Mouse (Mus musculus): Measurements from ENCODE around the gene Tmem160. TPM values are rescaled to one million over a fixed set of nuclear protein-coding genes. Genes with fewer than 3 reads are reported as not detected.

The Tmem160 gene
- total RNA-seq, 1 experiment from 2014 or later, result 16.1 TPM

DNA sequence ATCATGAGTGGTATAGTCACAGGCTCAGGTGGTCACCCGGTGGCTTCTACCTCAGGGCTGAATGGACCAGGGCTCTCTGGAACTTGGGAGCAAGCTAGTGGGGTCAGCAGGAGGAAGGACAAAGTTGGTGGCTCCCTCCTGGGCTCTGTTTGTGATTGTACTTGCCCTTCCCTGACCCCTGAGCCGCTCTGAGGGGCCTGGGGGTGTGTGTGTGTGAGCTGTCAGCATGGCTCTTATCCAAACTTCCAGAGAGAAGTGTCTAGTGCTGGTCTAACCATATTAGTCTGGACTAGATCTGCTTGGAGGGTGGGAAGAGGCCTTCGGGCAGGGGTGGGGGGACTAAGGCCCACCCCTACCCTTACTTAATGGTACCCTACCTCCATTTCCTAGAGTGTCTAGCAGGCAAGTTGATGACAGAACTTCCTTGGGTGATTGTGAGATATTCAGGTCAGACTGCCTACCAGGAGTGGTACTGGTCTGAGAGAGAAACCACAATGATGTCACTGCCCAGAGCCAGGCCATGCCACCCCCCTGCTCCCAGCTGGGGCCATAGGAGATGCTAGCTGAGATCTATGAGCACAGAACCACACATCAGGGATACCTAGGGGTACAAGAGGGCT, 19.1 kb upstream of the Tmem160 start:
- no peak for ATAC-seq (replicated peaks; ENCODE audit: insufficient number of reproducible peaks, low FRiP score, low TSS enrichment, poor library complexity, severe bottlenecking)

DNA sequence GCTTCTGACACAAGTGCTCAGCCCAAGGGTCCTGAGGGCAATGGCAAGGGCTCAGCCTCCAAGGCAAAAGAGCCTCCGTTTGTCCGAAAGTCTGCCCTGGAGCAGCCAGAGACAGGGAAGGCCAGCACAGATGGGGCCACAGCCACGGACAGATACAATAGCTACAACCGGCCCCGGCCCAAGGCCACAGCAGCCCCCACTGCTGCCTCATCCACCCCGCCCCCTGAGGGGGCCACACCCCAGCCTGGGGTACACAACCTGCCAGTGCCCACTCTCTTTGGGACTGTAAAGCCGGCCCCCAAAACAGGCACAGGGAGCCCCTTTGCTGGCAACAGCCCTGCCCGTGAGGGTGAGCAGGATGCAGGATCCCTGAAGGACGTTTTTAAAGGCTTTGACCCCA, 17.5 kb upstream of the Tmem160 start:
- ATAC-seq (replicated peaks; ENCODE audit: insufficient number of reproducible peaks, low FRiP score, low TSS enrichment, poor library complexity, severe bottlenecking), result no peak

DNA sequence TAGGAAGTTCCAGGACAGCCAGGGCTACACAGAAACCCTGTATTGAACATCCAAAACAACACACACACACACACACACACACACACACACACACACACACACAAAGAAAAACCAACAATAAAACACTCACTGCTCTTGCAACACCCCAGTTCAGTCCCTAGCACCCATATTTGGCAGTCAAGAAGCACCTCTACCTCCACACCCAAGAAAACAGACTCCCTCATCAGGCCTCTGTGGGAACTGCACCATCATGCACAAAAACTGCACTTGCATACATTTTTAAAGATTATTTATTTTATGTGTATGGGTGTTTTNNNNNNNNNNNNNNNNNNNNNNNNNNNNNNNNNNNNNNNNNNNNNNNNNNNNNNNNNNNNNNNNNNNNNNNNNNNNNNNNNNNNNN, 11.3 kb upstream of the Tmem160 start:
- ATAC-seq (replicated peaks; ENCODE audit: insufficient number of reproducible peaks, low FRiP score, low TSS enrichment, poor library complexity, severe bottlenecking), result 0 out of 2 replicates have a peak, but pooled peaks have one; percentile 59

DNA sequence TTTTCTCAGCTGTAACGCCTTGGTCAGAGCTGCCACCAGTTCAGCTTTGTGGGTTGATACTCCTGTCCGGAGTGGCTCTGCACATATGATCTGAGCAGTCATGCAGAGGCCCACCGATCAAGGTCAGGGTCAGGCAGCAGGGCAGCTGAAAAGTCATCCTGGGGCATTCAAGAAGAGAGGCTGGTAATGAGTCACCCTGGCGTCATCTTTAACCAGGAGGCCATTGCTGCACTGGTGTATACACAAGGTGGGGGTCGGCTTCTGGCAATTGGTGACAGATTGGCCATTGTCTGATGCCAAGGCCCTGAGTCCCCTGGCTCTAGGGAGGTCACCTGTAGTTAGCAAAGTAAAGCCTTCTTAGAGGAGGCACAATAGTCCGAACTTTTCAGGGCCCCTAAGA, 923 bp upstream of the Tmem160 start:
- ATAC-seq (replicated peaks; ENCODE audit: insufficient number of reproducible peaks, low FRiP score, low TSS enrichment, poor library complexity, severe bottlenecking), result no peak

DNA sequence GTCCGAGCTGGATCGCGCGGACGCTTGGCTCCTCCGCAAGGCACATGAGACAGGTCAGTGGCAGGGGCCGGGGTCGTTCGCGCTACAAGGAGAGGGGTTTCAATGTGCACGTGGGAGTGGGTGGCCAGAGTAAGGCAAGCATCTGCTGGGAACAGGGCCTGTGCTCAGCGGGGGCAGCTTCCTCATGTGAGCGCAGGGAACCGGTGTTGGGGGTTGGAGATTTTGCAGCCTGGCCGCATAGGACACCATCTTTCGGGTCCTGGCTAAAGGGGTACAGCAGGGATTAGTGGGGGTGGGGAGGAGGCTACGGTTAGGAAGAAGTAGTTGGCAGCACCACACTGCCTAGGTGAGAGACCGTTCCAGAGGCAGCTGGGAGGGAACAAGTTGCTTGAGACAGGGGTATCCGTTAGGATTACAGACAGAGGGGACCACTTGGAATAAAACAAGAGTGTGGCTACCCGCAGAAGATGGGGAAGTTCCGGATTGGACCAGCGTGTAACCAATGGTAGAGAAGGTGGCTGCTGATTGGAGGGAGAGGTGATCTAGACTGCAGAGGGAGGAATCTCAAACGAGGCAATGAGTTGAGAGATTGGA, 636 bp downstream of the Tmem160 start:
- peak; percentile 44 for ATAC-seq (replicated peaks; ENCODE audit: insufficient number of reproducible peaks, low FRiP score, low TSS enrichment, poor library complexity, severe bottlenecking)

DNA sequence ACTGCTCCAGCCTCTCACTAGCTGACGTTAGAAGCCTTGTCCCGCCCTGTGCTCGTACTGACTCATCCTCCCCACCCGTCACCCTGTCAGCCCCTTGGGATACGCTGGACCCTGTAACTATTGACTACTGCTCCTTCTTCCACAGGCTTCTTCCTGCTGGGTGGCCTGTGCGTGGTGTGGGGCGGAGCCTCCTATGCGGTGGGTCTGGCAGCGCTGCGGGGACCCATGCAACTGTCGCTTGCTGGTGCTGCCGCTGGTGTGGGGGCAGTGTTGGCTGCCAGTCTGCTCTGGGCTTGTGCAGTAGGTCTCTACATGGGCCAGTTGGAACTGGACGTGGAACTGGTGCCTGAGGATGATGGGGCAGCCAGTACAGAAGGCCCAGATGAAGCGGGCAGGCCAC, 2.4 kb downstream of the Tmem160 start:
- ATAC-seq (replicated peaks; ENCODE audit: insufficient number of reproducible peaks, low FRiP score, low TSS enrichment, poor library complexity, severe bottlenecking), result no peak

DNA sequence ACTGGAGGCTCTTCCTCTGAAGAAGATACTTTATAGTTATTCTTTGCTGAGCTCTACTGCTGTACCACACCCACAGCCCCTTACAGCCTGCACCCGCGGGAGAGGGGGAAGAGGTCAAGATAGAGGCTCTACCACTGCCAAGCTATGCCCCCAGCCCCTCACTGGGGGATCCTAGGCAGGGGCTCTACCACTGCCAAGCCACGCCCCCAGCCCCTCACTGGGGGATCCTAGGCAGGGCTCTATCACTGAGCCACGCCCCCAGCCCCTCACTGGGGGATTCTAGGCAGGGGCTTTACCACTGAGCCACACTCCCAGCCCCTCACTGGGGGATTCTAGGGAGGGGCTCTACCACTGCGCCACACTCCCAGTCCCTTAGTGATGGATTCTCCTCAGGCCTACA, 3.7 kb downstream of the Tmem160 start:
- no peak for ATAC-seq (replicated peaks; ENCODE audit: insufficient number of reproducible peaks, low FRiP score, low TSS enrichment, poor library complexity, severe bottlenecking)

DNA sequence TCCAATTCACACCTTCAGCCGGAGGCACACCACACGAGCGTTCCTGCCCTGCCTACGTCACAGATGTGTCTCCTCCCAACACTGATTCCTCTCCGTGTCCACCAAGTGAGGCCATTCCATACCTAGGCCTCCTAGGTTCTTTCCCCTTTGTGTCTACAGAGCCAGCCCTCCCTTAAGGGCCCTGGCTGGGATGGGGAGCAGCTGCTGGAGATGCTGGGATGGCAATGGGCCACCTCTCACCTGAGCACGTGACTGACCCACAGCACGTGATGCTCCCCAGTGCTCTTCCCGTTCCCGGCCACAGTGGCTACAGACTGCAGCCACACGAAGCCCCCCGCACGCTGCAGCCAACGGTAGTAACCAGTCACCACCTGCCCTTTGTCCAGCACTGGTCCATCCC, 8.0 kb downstream of the Tmem160 start:
- no peak for ATAC-seq (replicated peaks; ENCODE audit: insufficient number of reproducible peaks, low FRiP score, low TSS enrichment, poor library complexity, severe bottlenecking)

DNA sequence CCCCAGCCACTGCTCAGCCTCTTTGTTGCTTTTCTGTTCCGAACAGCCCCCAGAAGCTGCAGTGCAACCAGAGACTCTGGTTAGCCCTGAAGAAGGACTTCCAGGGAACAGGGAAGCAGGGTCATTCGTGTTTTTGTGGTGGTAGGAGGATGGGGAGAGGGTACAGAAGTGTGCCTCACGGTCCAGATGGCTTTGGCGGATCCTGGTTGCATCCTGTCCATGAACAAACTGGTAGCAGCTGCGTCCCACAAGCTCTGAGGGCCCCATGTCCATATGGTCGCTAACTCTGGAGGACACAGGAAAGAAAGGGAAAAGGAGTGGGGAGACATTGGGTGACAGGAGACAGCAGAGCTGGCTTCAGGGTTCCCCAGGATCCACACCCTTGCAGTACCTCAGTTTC, 8.6 kb downstream of the Tmem160 start:
- ATAC-seq (replicated peaks; ENCODE audit: insufficient number of reproducible peaks, low FRiP score, low TSS enrichment, poor library complexity, severe bottlenecking), result no peak

DNA sequence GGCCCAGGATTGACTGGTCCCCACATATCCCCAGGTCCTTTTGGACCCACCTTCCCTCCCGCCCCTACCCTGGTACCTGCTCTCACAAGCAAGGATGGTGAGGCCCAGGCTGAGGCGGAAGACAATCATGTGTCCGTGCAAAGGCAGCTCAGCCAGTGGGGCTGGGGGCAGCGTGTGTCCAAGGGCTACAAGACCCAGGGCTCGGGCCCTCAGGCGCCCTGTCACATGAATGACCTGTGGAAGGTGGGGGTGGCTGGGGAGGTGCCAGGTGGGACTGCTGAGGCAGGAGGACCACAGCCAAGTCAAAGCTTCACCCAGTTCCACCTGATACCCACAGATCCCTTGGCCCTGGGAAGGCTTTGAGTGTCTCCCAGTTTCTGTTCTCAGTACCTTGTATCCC, 9.1 kb downstream of the Tmem160 start:
- ATAC-seq (replicated peaks; ENCODE audit: insufficient number of reproducible peaks, low FRiP score, low TSS enrichment, poor library complexity, severe bottlenecking), result no peak

DNA sequence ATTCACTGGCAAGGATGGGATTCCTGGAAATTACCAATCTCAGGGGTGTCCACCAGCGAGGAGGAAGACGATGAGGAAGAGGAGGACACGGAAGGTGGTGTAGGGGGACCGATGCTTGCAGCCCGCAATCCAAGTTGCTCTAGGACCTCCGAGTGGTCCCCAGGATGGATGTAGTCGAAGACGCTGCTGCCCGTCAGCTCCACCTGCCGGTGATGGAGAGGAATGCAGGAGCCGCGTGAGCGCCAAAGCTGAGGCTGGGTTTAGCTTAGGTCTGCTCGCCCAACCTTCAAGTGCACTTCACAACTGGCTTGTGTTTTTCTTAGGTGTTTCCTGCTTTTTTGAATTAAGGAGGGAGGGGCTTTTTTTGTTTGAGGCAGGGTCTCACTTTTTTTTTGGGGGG, 10.6 kb downstream of the Tmem160 start:
- peak; percentile 84 for ATAC-seq (replicated peaks; ENCODE audit: insufficient number of reproducible peaks, low FRiP score, low TSS enrichment, poor library complexity, severe bottlenecking)

DNA sequence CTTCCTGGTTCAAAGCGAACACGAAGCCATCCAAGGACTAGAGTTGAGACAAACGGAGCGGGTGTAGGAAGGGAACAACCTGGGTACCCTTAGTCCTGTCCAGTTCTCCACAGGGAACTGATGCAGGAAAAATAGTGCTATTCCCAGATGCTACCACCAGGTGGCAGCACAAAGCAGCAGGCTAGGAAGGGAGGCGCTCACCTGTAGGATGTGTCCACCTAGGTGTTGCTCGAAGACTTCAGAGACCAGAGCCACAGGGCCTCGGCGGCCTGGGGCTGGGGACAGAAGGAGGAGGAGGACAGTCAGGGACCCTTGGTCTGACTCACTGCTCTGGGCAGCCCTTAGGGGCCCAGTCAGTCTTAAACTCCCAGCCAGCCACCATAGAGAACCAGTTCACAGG, 12.6 kb downstream of the Tmem160 start:
- ATAC-seq (replicated peaks; ENCODE audit: insufficient number of reproducible peaks, low FRiP score, low TSS enrichment, poor library complexity, severe bottlenecking), result peak; percentile 59

DNA sequence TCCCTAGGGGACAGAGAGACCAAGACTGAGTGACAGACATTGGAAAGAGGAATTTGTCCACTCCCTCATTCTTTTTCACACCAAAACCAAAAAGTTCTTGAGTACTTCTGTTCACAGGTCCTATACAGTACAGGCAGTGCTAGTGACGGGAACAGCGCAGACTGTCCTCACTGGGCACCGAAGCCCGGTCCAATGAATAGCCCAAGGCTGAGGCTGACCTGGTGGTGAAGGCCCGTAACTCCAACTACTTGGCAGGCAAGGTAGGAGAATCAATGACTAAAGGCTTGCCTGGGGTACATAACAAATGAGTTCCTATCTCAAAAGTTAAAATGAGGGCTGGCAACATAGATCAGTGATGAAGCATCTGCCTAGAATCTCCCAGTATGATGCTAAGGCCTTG, 13.0 kb downstream of the Tmem160 start:
- no peak for ATAC-seq (replicated peaks; ENCODE audit: insufficient number of reproducible peaks, low FRiP score, low TSS enrichment, poor library complexity, severe bottlenecking)

DNA sequence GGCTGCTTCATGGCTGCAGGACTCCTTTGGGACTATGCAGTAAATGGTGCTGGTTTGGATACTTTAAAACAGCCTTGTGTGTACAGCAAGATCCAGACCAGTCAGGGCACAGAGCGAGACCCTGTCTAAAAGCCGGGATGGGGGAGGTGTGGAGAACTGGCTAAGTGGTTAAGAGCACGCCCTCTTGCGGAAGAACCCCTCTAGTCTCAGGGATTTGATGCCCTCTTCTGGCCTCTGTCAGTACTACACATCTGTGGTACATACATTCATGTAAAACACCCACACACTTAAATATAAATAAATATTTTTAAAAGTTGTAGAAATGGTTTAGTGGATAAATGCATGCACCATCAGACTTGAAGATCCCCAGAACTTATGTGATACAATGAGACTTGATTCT, 14.0 kb downstream of the Tmem160 start:
- ATAC-seq (replicated peaks; ENCODE audit: insufficient number of reproducible peaks, low FRiP score, low TSS enrichment, poor library complexity, severe bottlenecking), result no peak

DNA sequence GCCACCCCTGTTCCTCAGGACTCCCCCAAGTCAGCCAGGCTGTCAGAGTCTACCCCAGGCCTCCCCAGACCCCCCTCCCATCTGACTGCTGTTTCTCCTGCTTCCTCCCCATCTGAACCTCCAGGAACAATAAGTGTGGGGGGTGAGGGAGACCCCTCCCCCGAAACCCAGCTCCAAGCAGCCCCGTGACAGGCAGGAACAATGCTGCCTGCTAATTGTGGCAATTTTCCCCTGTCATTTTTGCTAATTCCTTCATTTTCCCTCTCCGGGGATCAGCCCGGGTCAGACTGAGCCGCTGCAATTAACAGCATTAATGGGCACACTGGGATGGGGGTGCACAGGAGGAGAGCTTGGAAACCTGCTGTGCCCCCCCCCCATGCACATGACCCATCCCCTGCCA, 15.5 kb downstream of the Tmem160 start:
- no peak for ATAC-seq (replicated peaks; ENCODE audit: insufficient number of reproducible peaks, low FRiP score, low TSS enrichment, poor library complexity, severe bottlenecking)

DNA sequence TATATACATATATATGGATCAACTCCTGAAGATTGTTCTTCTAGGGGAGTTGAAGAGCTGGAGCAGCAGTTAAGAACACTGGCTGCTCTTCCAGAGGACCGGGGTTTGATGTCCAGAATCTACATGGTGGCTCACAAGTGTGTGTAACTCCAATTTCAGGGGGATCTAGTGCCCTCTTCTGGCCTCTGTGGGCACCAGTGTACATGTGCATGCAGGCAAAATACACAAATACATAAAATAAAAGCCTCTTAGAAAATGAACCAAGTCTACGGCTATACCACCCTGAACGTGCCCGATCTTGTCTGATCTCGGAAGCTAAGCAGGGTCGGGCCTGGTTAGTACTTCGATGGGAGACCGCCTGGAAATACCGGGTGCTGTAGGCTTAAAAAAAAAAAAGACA, 19.0 kb downstream of the Tmem160 start:
- no peak for ATAC-seq (replicated peaks; ENCODE audit: insufficient number of reproducible peaks, low FRiP score, low TSS enrichment, poor library complexity, severe bottlenecking)

DNA sequence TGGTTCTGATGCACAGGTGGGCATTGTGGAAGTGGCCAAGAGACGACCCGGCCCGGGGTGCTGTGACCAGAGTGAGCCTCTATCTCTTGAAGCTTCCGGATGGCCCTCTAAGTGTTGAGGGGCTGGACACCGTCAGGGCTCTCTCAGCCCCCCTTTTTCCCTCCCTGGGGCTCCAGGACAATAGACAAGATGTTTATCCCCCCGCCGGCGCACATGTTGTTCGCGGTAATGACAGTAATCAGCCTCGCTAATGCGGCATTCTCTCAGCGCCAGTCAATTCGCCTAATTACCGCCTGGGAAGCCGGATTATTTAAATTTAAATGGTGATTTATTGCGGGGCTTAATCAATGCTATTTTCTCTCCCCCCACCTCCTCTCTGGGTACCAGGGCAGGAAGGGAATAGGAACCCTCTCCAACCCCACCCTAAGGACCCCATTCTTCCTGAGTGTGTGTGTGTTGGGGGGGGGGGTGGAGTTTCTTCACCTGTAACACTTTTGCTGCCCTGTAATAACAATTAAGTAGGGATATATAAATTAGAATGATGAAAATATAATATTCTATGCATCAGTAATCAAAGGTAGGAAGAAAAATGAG, 19.6 kb downstream of the Tmem160 start:
- ATAC-seq (replicated peaks; ENCODE audit: insufficient number of reproducible peaks, low FRiP score, low TSS enrichment, poor library complexity, severe bottlenecking), result no peak

DNA sequence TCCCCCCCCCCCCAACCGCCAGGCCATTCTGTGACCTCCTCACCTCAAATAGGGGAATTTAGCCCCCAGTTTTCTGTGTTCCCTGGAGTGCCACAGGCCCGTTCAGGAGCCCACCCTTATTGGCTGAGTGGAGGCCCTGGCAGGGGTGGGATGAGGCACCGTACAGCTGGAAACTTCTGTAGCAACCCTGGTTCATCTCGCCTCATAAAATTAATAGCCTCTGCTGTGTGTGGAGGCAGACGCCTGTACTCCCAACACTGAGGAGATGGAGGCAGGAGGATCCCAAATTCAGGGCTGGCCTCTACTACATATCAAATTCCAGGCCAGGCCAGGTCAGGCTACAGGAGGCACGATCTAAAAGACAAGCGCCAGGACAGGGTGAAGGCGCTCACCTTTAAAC, 21.3 kb downstream of the Tmem160 start:
- ATAC-seq (replicated peaks; ENCODE audit: insufficient number of reproducible peaks, low FRiP score, low TSS enrichment, poor library complexity, severe bottlenecking), result no peak

DNA sequence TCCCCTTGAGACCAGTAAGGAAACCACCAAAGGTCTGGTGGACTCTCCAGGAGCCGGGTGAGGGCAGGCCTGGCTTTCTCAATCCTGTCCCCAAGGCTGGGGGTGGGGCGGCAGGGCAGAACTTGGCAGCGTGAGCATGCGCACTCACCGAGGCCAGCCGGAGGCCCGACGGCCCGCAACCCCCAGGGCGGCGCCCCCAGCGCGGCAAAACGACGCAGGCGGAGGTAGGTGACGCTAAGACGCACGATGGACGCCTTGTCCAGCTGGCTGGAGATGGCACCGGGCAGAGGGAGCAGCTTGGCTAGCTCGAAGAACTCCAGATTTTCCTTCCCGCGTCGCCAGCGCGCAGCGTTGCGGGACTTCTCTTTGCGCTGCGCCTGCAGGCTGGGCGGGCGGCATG, 21.9 kb downstream of the Tmem160 start:
- ATAC-seq (replicated peaks; ENCODE audit: insufficient number of reproducible peaks, low FRiP score, low TSS enrichment, poor library complexity, severe bottlenecking), result no peak

DNA sequence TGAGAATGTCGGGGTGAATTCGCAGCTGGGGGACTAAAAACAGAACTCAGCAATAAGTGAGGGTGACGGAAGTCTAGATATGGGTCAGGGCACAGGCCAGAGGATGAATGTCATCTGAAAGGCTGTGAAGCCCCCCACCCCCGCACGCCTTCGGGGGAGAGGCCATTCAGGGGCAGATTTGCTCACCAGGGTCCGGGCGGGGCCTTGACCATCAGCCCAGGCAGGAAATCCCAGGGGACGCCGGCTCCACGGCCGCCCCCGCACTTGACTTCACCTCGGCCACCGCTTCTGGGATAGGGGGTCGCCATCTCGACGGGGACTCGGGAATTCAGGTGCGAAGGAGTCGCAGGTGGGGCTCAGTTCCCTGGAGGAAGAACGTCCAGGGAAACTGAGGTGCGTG, 22.7 kb downstream of the Tmem160 start:
- ATAC-seq (replicated peaks; ENCODE audit: insufficient number of reproducible peaks, low FRiP score, low TSS enrichment, poor library complexity, severe bottlenecking), result no peak
